In the genomic region with DNA sequence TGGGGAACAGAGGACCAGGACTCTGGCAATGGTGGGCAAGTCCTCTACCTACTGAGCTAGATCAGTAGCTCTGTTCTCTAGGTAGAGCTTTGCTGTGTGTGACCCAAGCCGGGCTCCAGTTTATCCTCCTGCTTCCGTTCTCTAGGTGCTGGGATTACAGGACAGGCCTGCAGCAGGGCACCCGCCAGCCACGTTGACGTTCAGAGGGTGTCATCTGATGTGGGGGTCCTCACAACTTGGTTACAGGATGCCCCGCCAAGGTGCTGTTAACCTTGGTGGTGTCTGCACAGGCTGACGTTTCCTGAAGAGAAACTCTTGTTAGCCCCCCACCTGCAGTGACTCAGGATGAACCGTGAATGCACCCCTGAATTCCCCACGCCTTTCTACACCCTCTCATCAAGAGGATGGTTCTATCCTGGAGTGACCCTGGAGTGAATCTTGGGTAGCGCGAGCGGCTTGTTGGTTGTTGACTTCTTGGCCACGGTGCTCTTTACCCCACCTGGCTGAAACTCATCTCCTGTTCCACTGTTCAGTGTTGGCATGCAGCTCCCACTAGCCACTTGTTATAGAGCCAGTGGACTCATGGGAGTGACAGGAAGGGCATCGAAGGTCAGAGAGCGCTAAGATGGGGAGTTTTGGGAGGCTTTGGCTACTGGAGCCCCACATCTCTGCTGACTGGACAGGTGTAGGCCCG, we compare ENCODE assay signal across 17 mouse cellular contexts.
DNase-seq lines count a peak whose midpoint lies in the region; ATAC-seq and TF ChIP-seq lines count a peak whose summit lies in the region.
"Had no signal": no experiment of that assay in that cellular context is flagged by ENCODE, and none has a peak within 500 bp of the region (broad histone marks: within the 10 kb centered on the region; RNA-seq: fewer than 3 reads in every experiment).

No protein-coding gene starts in this region.

- 92% methylated on average over 16 of the region's 16 CpGs for WGBS in forebrain, embryonic 10.5 days
- 90% methylated on average over 16 of the region's 16 CpGs for WGBS in forebrain, embryonic 11.5 days
- WGBS in hindbrain, embryonic 12.5 days: 88% methylated on average over 16 of the region's 16 CpGs
- 93% methylated on average over 16 of the region's 16 CpGs for WGBS in hindbrain, embryonic 16.5 days
- 85% methylated on average over 16 of the region's 16 CpGs for WGBS in limb, embryonic 15.5 days
- WGBS in limb, embryonic 10.5 days: 89% methylated on average over 16 of the region's 16 CpGs

- no peaks in the 10 kb centered on the region for H3K9me3 ChIP-seq in forebrain, embryonic 10.5 days
- H3K9me3 ChIP-seq in forebrain, embryonic 11.5 days (ENCODE audit: control insufficient read depth, low read length): no peaks in the 10 kb centered on the region
- H3K9me3 ChIP-seq in hindbrain, embryonic 12.5 days (replicated peaks): no peaks in the 10 kb centered on the region
- no peaks in the 10 kb centered on the region for H3K9me3 ChIP-seq in hindbrain, embryonic 16.5 days (ENCODE audit: control insufficient read depth, low read length)
- no peaks in the 10 kb centered on the region for H3K9me3 ChIP-seq in limb, embryonic 15.5 days
- no peaks in the 10 kb centered on the region for H3K9me3 ChIP-seq in limb, embryonic 10.5 days (replicated peaks)
- H3K9me3 ChIP-seq: embryonic facial prominence, embryonic 15.5 days; liver, embryonic 15.5 days; neural tube, embryonic 12.5 days had no signal

- ATAC-seq in forebrain, embryonic 11.5 days (replicated peaks; ENCODE audit: low FRiP score): no peak
- no peak for ATAC-seq in hindbrain, embryonic 12.5 days (ENCODE audit: low FRiP score)
- no peak for ATAC-seq in hindbrain, embryonic 16.5 days
- no peak for ATAC-seq in limb, embryonic 15.5 days (ENCODE audit: insufficient number of reproducible peaks, low FRiP score, low TSS enrichment, low read depth)
- ATAC-seq: intestine, postnatal 0 days had no signal

- peaks cover 14% of the 10 kb centered on the region; the same call in 1 of the 2 replicates for H3K36me3 ChIP-seq in forebrain, embryonic 10.5 days (replicated peaks)
- no peaks in the 10 kb centered on the region for H3K36me3 ChIP-seq in forebrain, embryonic 11.5 days (ENCODE audit: control insufficient read depth, insufficient read depth, low read length)
- no peaks in the 10 kb centered on the region for H3K36me3 ChIP-seq in hindbrain, embryonic 12.5 days
- no peaks in the 10 kb centered on the region for H3K36me3 ChIP-seq in hindbrain, embryonic 16.5 days (ENCODE audit: control insufficient read depth, insufficient read depth, low read length)
- peaks cover 4% of the 10 kb centered on the region; the same call in 1 of the 2 replicates for H3K36me3 ChIP-seq in limb, embryonic 15.5 days
- H3K36me3 ChIP-seq in limb, embryonic 10.5 days: no peaks in the 10 kb centered on the region
- H3K36me3 ChIP-seq in myocyte (ENCODE audit: control insufficient read depth, insufficient read depth): no peaks in the 10 kb centered on the region
- H3K36me3 ChIP-seq: liver, embryonic 15.5 days; neural tube, embryonic 12.5 days had no signal

- no peak overlapping the region for H3ac ChIP-seq in myocyte (ENCODE audit: control insufficient read depth, insufficient read length)

- no peak overlapping the region for H3K4me3 ChIP-seq in forebrain, embryonic 10.5 days
- H3K4me3 ChIP-seq in forebrain, embryonic 11.5 days (ENCODE audit: low read depth, low read length): no peak overlapping the region
- H3K4me3 ChIP-seq in hindbrain, embryonic 12.5 days: no peak overlapping the region
- no peak overlapping the region for H3K4me3 ChIP-seq in hindbrain, embryonic 16.5 days (ENCODE audit: low read length)
- no peak overlapping the region for H3K4me3 ChIP-seq in limb, embryonic 15.5 days
- H3K4me3 ChIP-seq in limb, embryonic 10.5 days: no peak overlapping the region
- H3K4me3 ChIP-seq in myocyte: no peak overlapping the region
- H3K4me3 ChIP-seq: embryonic facial prominence, embryonic 15.5 days; liver, embryonic 15.5 days; neural tube, embryonic 12.5 days had no signal

- H3K27me3 ChIP-seq in forebrain, embryonic 10.5 days (ENCODE audit: poor library complexity, severe bottlenecking): no peaks in the 10 kb centered on the region
- H3K27me3 ChIP-seq in forebrain, embryonic 11.5 days (ENCODE audit: control insufficient read depth, insufficient read depth, low read length): no peaks in the 10 kb centered on the region
- H3K27me3 ChIP-seq in hindbrain, embryonic 12.5 days: no peaks in the 10 kb centered on the region
- no peaks in the 10 kb centered on the region for H3K27me3 ChIP-seq in hindbrain, embryonic 16.5 days (replicated peaks; ENCODE audit: control insufficient read depth, insufficient read depth, low read length)
- H3K27me3 ChIP-seq in limb, embryonic 15.5 days: no peaks in the 10 kb centered on the region
- H3K27me3 ChIP-seq in limb, embryonic 10.5 days (ENCODE audit: low read depth, poor library complexity, severe bottlenecking): no peaks in the 10 kb centered on the region
- H3K27me3 ChIP-seq in myocyte (ENCODE audit: control insufficient read depth, insufficient read depth, insufficient read length): no peaks in the 10 kb centered on the region
- H3K27me3 ChIP-seq: embryonic facial prominence, embryonic 15.5 days; liver, embryonic 15.5 days; neural tube, embryonic 12.5 days had no signal

- no peak for TF ChIP-seq POLR2A in myocyte (IDR thresholded peaks at IDR 0.05; ENCODE audit: insufficient read length, low read depth)

- no peak overlapping the region for H3K4me2 ChIP-seq in forebrain, embryonic 11.5 days (ENCODE audit: low read depth, low read length, severe bottlenecking)
- no peak overlapping the region for H3K4me2 ChIP-seq in hindbrain, embryonic 12.5 days (replicated peaks)
- H3K4me2 ChIP-seq in hindbrain, embryonic 16.5 days (ENCODE audit: low read length): no peak overlapping the region
- no peak overlapping the region for H3K4me2 ChIP-seq in limb, embryonic 15.5 days
- peak overlapping the region; percentile 35 for H3K4me2 ChIP-seq in myocyte (ENCODE audit: low read depth)
- H3K4me2 ChIP-seq: embryonic facial prominence, embryonic 15.5 days; liver, embryonic 15.5 days; neural tube, embryonic 12.5 days had no signal

- peaks cover 72% of the 10 kb centered on the region for H3K79me2 ChIP-seq in myocyte (ENCODE audit: control insufficient read depth, insufficient read depth)

- H3K9ac ChIP-seq in forebrain, embryonic 11.5 days (ENCODE audit: low read length): no peak overlapping the region
- no peak overlapping the region; the same call in 1 of the 2 replicates for H3K9ac ChIP-seq in hindbrain, embryonic 12.5 days
- no peak overlapping the region for H3K9ac ChIP-seq in hindbrain, embryonic 16.5 days (ENCODE audit: low read depth, low read length)
- H3K9ac ChIP-seq in limb, embryonic 15.5 days: no peak overlapping the region
- H3K9ac ChIP-seq: embryonic facial prominence, embryonic 15.5 days; liver, embryonic 15.5 days had no signal

- peaks cover 79% of the 10 kb centered on the region for H3K4me1 ChIP-seq in forebrain, embryonic 10.5 days
- H3K4me1 ChIP-seq in forebrain, embryonic 11.5 days (replicated peaks; ENCODE audit: control insufficient read depth, insufficient read depth, low read length): peaks cover 19% of the 10 kb centered on the region
- H3K4me1 ChIP-seq in hindbrain, embryonic 12.5 days: peaks cover 46% of the 10 kb centered on the region
- H3K4me1 ChIP-seq in hindbrain, embryonic 16.5 days (ENCODE audit: control insufficient read depth, insufficient read depth, low read depth, low read length): peaks cover 36% of the 10 kb centered on the region
- peaks cover 74% of the 10 kb centered on the region for H3K4me1 ChIP-seq in limb, embryonic 15.5 days
- peaks cover 49% of the 10 kb centered on the region for H3K4me1 ChIP-seq in limb, embryonic 10.5 days

- DNase-seq in forebrain, embryonic 10.5 days (ENCODE audit: extremely low spot score, low spot score): no peak
- DNase-seq in forebrain, embryonic 11.5 days (ENCODE audit: low spot score): no peak
- no peak for DNase-seq in limb, embryonic 10.5 days (ENCODE audit: low spot score)
- no peak for DNase-seq in urinary bladder, postnatal 36 days (ENCODE audit: low spot score in 2 of 2)
- DNase-seq: cerebellum, adult 9-10 months; gastrocnemius, postnatal 10 days; left cerebral cortex, postnatal 4 days; lung, postnatal 10 days; right cerebral cortex, postnatal 4 days had no signal

- H3K27ac ChIP-seq in forebrain, embryonic 10.5 days: peak overlapping the region; percentile 60; the same call in 1 of the 2 replicates
- H3K27ac ChIP-seq in forebrain, embryonic 11.5 days (ENCODE audit: low read depth, low read length): no peak overlapping the region
- peak overlapping the region; percentile 48; the same call in 1 of the 2 replicates for H3K27ac ChIP-seq in hindbrain, embryonic 12.5 days
- H3K27ac ChIP-seq in hindbrain, embryonic 16.5 days (ENCODE audit: low read depth, low read length): no peak overlapping the region
- H3K27ac ChIP-seq in limb, embryonic 15.5 days: peak overlapping the region; percentile 54; the same call in 1 of the 2 replicates
- no peak overlapping the region for H3K27ac ChIP-seq in limb, embryonic 10.5 days
- H3K27ac ChIP-seq: liver, embryonic 15.5 days; neural tube, embryonic 12.5 days had no signal

TF ChIP-seq in myocyte, 11 proteins besides CTCF, POLR2A, EP300 and RAD21:
- TF ChIP-seq E2F4 (IDR thresholded peaks at IDR 0.05; ENCODE audit: insufficient read depth): no peak
- TF ChIP-seq MAX (IDR thresholded peaks at IDR 0.05; ENCODE audit: low read depth): no peak
- no peak for TF ChIP-seq TCF12 (IDR thresholded peaks at IDR 0.05; ENCODE audit: insufficient read depth, poor library complexity, severe bottlenecking)
- TF ChIP-seq REST (IDR thresholded peaks at IDR 0.05; ENCODE audit: insufficient read depth, insufficient read length): no peak
- no peak for TF ChIP-seq POLR2AphosphoS2 (IDR thresholded peaks at IDR 0.05; ENCODE audit: insufficient read length, low read depth)
- TF ChIP-seq SRF (IDR thresholded peaks at IDR 0.05; ENCODE audit: control insufficient read depth, insufficient read length, low read depth): no peak
- TF ChIP-seq CEBPB (IDR thresholded peaks at IDR 0.05; ENCODE audit: insufficient read depth, poor library complexity, severe bottlenecking): no peak
- TF ChIP-seq USF1 (IDR thresholded peaks at IDR 0.05; ENCODE audit: low read depth): no peak
- no peak for TF ChIP-seq TCF3 (IDR thresholded peaks at IDR 0.05; ENCODE audit: insufficient read length, low read depth)
- TF ChIP-seq MYOD1 (IDR thresholded peaks at IDR 0.05; ENCODE audit: control insufficient read depth in 1 of 3, insufficient read length in 2 of 3, low read depth in 2 of 3): no peak
- no peak for TF ChIP-seq MYOG (IDR thresholded peaks at IDR 0.05; ENCODE audit: control insufficient read depth in 1 of 3, insufficient read depth in 1 of 3, insufficient read length in 2 of 3, low read depth in 2 of 3)

Comparison
In these comparisons a context has a peak if more than half of its experiments do, and no peak if none do; other contexts are left out.
1. H3K27ac ChIP-seq: peak in forebrain, embryonic 10.5 days (single experiment), hindbrain, embryonic 12.5 days (single experiment) and limb, embryonic 15.5 days (single experiment); none in forebrain, embryonic 11.5 days (single experiment), hindbrain, embryonic 16.5 days (single experiment) and limb, embryonic 10.5 days (single experiment).